Mouse (Mus musculus): ENCODE results near the gene Twist1. TPM values are rescaled to one million over a fixed set of nuclear protein-coding genes. Genes with fewer than 3 reads are reported as not detected.

Gene Twist1
- total RNA-seq (2014; rRNA removed; ENCODE audit: low replicate concordance), result 0.34 and 2.2 TPM in 2 replicates
- polyA plus RNA-seq (2015; fragmentation: Nextera tagmentation; extraction: Ambion mirVana), result 1.4 and 1.8 TPM in 2 replicates

GRCm38 (mm10) chr12:33957400-33958240 lies at the start of gene Twist1:
Twist1 (plus strand) TSS chr12:33957671.
- Histone ChIP-seq H3K9ac (replicated peaks; ENCODE audit: low read depth, low read length) (peak within 1 kb of the TSS; percentile 45), H3K27ac (ENCODE audit: low read depth) (peak within 1 kb of the TSS; percentile 68), H3K9me3 (replicated peaks; ENCODE audit: control insufficient read depth, low read length) (no peaks in the 10 kb centered on the region), H3K27me3 (ENCODE audit: control insufficient read depth, insufficient read depth, low read length) (peaks cover 91% of the 10 kb centered on the region), H3K36me3 (replicated peaks; ENCODE audit: control insufficient read depth, insufficient read depth, low read length) (no peaks in the 10 kb centered on the region), H3K4me1 (ENCODE audit: control insufficient read depth, insufficient read depth) (0 out of 2 replicates have a peak, but pooled peaks cover 8% of the 10 kb centered on the region), H3K4me3 (ENCODE audit: low read depth, low read length) (peak within 1 kb of the TSS; percentile 59), H3K4me2 (ENCODE audit: low read depth, low read length) (peak within 1 kb of the TSS; percentile 68)
- under 1% methylated on average over 74 of the region's 105 CpGs for WGBS
- ATAC-seq (ENCODE audit: insufficient read depth, low read depth) (peak; percentile 78), DNase-seq (ENCODE audit: low spot score) (peak; percentile 23)
- TF ChIP-seq EP300 (IDR thresholded peaks at IDR 0.05; ENCODE audit: low read depth), result no peak
- TF ChIP-seq CTCF (IDR thresholded peaks at IDR 0.05; ENCODE audit: low read depth), result no peak

GRCm38 (mm10) chr12:33926751-33927150 lies 30.7 kb upstream of the Twist1 start:
- Histone ChIP-seq H3K27me3 (ENCODE audit: control insufficient read depth, insufficient read depth, low read length) (peaks cover 35% of the 10 kb centered on the region), H3K4me2 (ENCODE audit: low read depth, low read length) (no peak overlapping the region), H3K9ac (replicated peaks; ENCODE audit: low read depth, low read length) (no peak overlapping the region), H3K36me3 (replicated peaks; ENCODE audit: control insufficient read depth, insufficient read depth, low read length) (no peaks in the 10 kb centered on the region), H3K4me3 (ENCODE audit: low read depth, low read length) (no peak overlapping the region), H3K4me1 (ENCODE audit: control insufficient read depth, insufficient read depth) (no peaks in the 10 kb centered on the region), H3K27ac (ENCODE audit: low read depth) (no peak overlapping the region), H3K9me3 (replicated peaks; ENCODE audit: control insufficient read depth, low read length) (no peaks in the 10 kb centered on the region)
- TF ChIP-seq CTCF (IDR thresholded peaks at IDR 0.05; ENCODE audit: low read depth), result no peak
- no peak for TF ChIP-seq EP300 (IDR thresholded peaks at IDR 0.05; ENCODE audit: low read depth)
- no peak for ATAC-seq (ENCODE audit: insufficient read depth, low read depth)
- no peak for DNase-seq (ENCODE audit: low spot score)
- WGBS, result 5% methylated on average over 3 of the region's 3 CpGs

- no peak for DNase-seq (ENCODE audit: low spot score)
- TF ChIP-seq CTCF (IDR thresholded peaks at IDR 0.05; ENCODE audit: low read depth) (no peak), EP300 (IDR thresholded peaks at IDR 0.05; ENCODE audit: low read depth) (no peak)
- no peaks in the 10 kb centered on the region for H3K9me3 ChIP-seq (replicated peaks; ENCODE audit: control insufficient read depth, low read length)
- no peak overlapping the region for H3K9ac ChIP-seq (replicated peaks; ENCODE audit: low read depth, low read length)
- no peak overlapping the region for H3K4me2 ChIP-seq (ENCODE audit: low read depth, low read length)
- 5% methylated on average over 15 of the region's 15 CpGs for WGBS
- H3K27me3 ChIP-seq (ENCODE audit: control insufficient read depth, insufficient read depth, low read length), result peaks cover 35% of the 10 kb centered on the region
- no peaks in the 10 kb centered on the region for H3K36me3 ChIP-seq (replicated peaks; ENCODE audit: control insufficient read depth, insufficient read depth, low read length)
- no peak for ATAC-seq (ENCODE audit: insufficient read depth, low read depth)
- no peaks in the 10 kb centered on the region for H3K4me1 ChIP-seq (ENCODE audit: control insufficient read depth, insufficient read depth)
- H3K27ac ChIP-seq (ENCODE audit: low read depth), result no peak overlapping the region
- H3K4me3 ChIP-seq (ENCODE audit: low read depth, low read length), result no peak overlapping the region
These were observed 30.0 kb upstream of the Twist1 start for GRCm38 (mm10) chr12:33927334-33928098.

- Histone ChIP-seq H3K4me3 (ENCODE audit: low read depth, low read length) (no peak within 1 kb of the TSS), H3K4me2 (ENCODE audit: low read depth, low read length) (no peak within 1 kb of the TSS)
- under 1% methylated on average over 39 of the region's 39 CpGs for WGBS
These were observed 28.9 kb upstream of the Twist1 start, which contains the start of gene Ferd3l for GRCm38 (mm10) chr12:33928331-33929192. Ferd3l (plus strand) TSS chr12:33928425.

GRCm38 (mm10) chr12:33952843-33953242 lies 4.6 kb upstream of the Twist1 start:
- 7% methylated on average over 3 of the region's 3 CpGs for WGBS
- TF ChIP-seq EP300 (IDR thresholded peaks at IDR 0.05; ENCODE audit: low read depth), result no peak
- peak; percentile 33; the same call in 1 of the 2 replicates for TF ChIP-seq CTCF (IDR thresholded peaks at IDR 0.05; ENCODE audit: low read depth)
- DNase-seq (ENCODE audit: low spot score), result no peak
- Histone ChIP-seq H3K9me3 (replicated peaks; ENCODE audit: control insufficient read depth, low read length) (no peaks in the 10 kb centered on the region), H3K4me3 (ENCODE audit: low read depth, low read length) (no peak overlapping the region), H3K36me3 (replicated peaks; ENCODE audit: control insufficient read depth, insufficient read depth, low read length) (no peaks in the 10 kb centered on the region), H3K9ac (replicated peaks; ENCODE audit: low read depth, low read length) (no peak overlapping the region), H3K4me1 (ENCODE audit: control insufficient read depth, insufficient read depth) (no peaks in the 10 kb centered on the region), H3K27ac (ENCODE audit: low read depth) (no peak overlapping the region), H3K27me3 (ENCODE audit: control insufficient read depth, insufficient read depth, low read length) (peaks cover 47% of the 10 kb centered on the region), H3K4me2 (ENCODE audit: low read depth, low read length) (no peak overlapping the region)
- no peak for ATAC-seq (ENCODE audit: insufficient read depth, low read depth)

More at GRCm38 (mm10) chr12:33928331-33929192, 28.9 kb upstream of the Twist1 start, which contains the start of gene Ferd3l:
- no peak for TF ChIP-seq CTCF (IDR thresholded peaks at IDR 0.05; ENCODE audit: low read depth)
- no peak for TF ChIP-seq EP300 (IDR thresholded peaks at IDR 0.05; ENCODE audit: low read depth)
- Histone ChIP-seq H3K27me3 (ENCODE audit: control insufficient read depth, insufficient read depth, low read length) (peaks cover 35% of the 10 kb centered on the region), H3K9me3 (replicated peaks; ENCODE audit: control insufficient read depth, low read length) (no peaks in the 10 kb centered on the region), H3K36me3 (replicated peaks; ENCODE audit: control insufficient read depth, insufficient read depth, low read length) (no peaks in the 10 kb centered on the region), H3K27ac (ENCODE audit: low read depth) (no peak within 1 kb of the TSS), H3K4me1 (ENCODE audit: control insufficient read depth, insufficient read depth) (no peaks in the 10 kb centered on the region), H3K9ac (replicated peaks; ENCODE audit: low read depth, low read length) (no peak within 1 kb of the TSS)
- DNase-seq (ENCODE audit: low spot score) (no peak), ATAC-seq (ENCODE audit: insufficient read depth, low read depth) (no peak)
